Mouse (Mus musculus) kidney, postnatal 0 days (tissue): ENCODE measurements around the gene Rabggtb. TPM values are rescaled to one million over a fixed set of nuclear protein-coding genes. Genes with fewer than 3 reads are reported as not detected.

ENCODE experiments used
- ATAC-seq: fragments of 200-750 bp; cut with Nextera tagmentation; replicated peaks from 2 replicates; pipeline ENCODE4 v1.8.0; 2017; ENCODE audit warnings: low read depth, moderate number of reproducible peaks, moderate TSS enrichment, moderate library complexity; ENCODE audit not compliant: low FRiP score
- DNase-seq: peaks from one replicate; pipeline ENCODE4 v3.0.0-alpha.2; 2016; ENCODE audit warnings: low spot score
- H3K27ac ChIP-seq: fragments of 300-500 bp; sonication (generic); 2 replicates; pipeline ENCODE4 v1.5.1; 2014; ENCODE audit warnings: mild to moderate bottlenecking
- H3K27me3 ChIP-seq: fragments of 300-500 bp; sonication (generic); 2 replicates; pipeline ENCODE4 v1.6.1; 2014; ENCODE audit warnings: low read length, mixed read lengths; ENCODE audit not compliant: insufficient read depth
- H3K36me3 ChIP-seq: fragments of 300-500 bp; sonication (generic); 2 replicates; pipeline ENCODE4 v1.6.1; 2014; ENCODE audit warnings: low read length, mixed read lengths; ENCODE audit not compliant: insufficient read depth
- H3K4me1 ChIP-seq: fragments of 300-500 bp; sonication (generic); replicated peaks from 2 replicates; pipeline ENCODE4 v1.6.1; 2014; ENCODE audit warnings: antibody characterized with exemption, low read length, mixed read lengths; ENCODE audit not compliant: insufficient read depth
- H3K4me2 ChIP-seq: fragments of 300-500 bp; sonication (generic); 2 replicates; pipeline ENCODE4 v1.6.1; 2014; ENCODE audit warnings: mild to moderate bottlenecking, low read length, moderate library complexity, mixed read lengths
- H3K4me3 ChIP-seq: fragments of 300-500 bp; sonication (generic); replicated peaks from 2 replicates; pipeline ENCODE4 v1.5.1; 2014; ENCODE audit warnings: low read depth, low read length
- H3K9ac ChIP-seq: fragments of 300-500 bp; sonication (generic); 2 replicates; pipeline ENCODE4 v1.6.1; 2014; ENCODE audit warnings: low read depth, low read length
- H3K9me3 ChIP-seq: fragments of 300-500 bp; sonication (generic); replicated peaks from 2 replicates; pipeline ENCODE4 v1.6.1; 2016; ENCODE audit warnings: low read length, inconsistent platforms, mixed read lengths
- CTCF ChIP-seq: IDR thresholded peaks from 2 replicates; pipeline ENCODE4 v1.5.1; 2016; ENCODE audit warnings: antibody characterized with exemption, low read depth, mild to moderate bottlenecking, moderate library complexity
- WGBS: fragments of 180-500 bp; shearing (Covaris S2); extraction: QIAGEN DNeasy Blood & Tissue Kit; methylation state at CpG from one replicate; pipeline ENCODE4 v1.1.7; 2014; 5-methylcytosine and 5-hydroxymethylcytosine counted together
- polyA plus RNA-seq: library from polyadenylated mRNA; unstranded; fragments of >200 nt; fragmentation: Nextera tagmentation; extraction: Ambion mirVana; gene quantifications from 2 replicates; pipeline ENCODE4 v1.2.1, GENCODE M21; 2015

Rabggtb gene
- polyA plus RNA-seq, 1 experiment from 2014 or later: 55.0 TPM

DNA sequence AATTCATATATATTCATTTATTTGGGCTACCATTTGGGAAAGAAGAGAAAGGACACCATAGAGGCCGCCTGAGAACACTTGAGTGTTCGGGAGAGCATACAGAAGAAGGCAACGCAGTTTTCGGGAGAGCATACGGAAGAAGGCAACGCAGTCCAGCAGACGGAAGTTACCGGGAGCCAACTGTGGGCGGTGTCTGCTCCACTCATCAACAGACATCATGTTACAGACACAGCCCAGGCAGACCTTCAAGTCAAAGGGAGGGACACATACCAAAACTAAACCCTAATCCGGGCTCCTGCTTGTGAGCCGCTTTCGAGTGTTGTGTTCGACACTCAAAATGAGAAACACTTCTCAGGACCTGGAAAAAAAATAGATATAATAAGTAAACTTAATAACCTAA lies 28.8 kb upstream of the Rabggtb start:
- Histone ChIP-seq H3K9me3 (no peaks in the 10 kb centered on the region), H3K27ac (no peak overlapping the region), H3K4me2 (no peak overlapping the region), H3K36me3 (peaks cover 16% of the 10 kb centered on the region), H3K4me3 (no peak overlapping the region), H3K4me1 (no peaks in the 10 kb centered on the region; the same call in 1 of the 2 replicates), H3K9ac (no peak overlapping the region), H3K27me3 (no peaks in the 10 kb centered on the region)
- no peak for TF ChIP-seq CTCF
- 92% methylated on average over 13 of the region's 13 CpGs for WGBS
- no peak for ATAC-seq
- no peak for DNase-seq

- peaks cover 23% of the 10 kb centered on the region for H3K36me3 ChIP-seq
- no peaks in the 10 kb centered on the region; the same call in 1 of the 2 replicates for H3K4me1 ChIP-seq
- no peak for TF ChIP-seq CTCF
- ATAC-seq (no peak), DNase-seq (no peak)
- 93% methylated on average over 9 of the region's 9 CpGs for WGBS
- no peaks in the 10 kb centered on the region for H3K9me3 ChIP-seq
- no peak overlapping the region for H3K4me2 ChIP-seq
- no peak overlapping the region for H3K27ac ChIP-seq
- H3K4me3 ChIP-seq: no peak overlapping the region
- H3K27me3 ChIP-seq: no peaks in the 10 kb centered on the region
- H3K9ac ChIP-seq: no peak overlapping the region
Observed at GRCm38 (mm10) chr3:153940486-153940885, 27.7 kb upstream of the Rabggtb start.

- no peak overlapping the region for H3K4me3 ChIP-seq
- 94% methylated on average over 8 of the region's 8 CpGs for WGBS
- H3K4me2 ChIP-seq: no peak overlapping the region
- H3K9me3 ChIP-seq: no peaks in the 10 kb centered on the region
- H3K4me1 ChIP-seq: no peaks in the 10 kb centered on the region; the same call in 1 of the 2 replicates
- H3K36me3 ChIP-seq: peaks cover 23% of the 10 kb centered on the region
- H3K27me3 ChIP-seq: no peaks in the 10 kb centered on the region
- no peak for DNase-seq
- no peak for TF ChIP-seq CTCF
- no peak for ATAC-seq
- H3K27ac ChIP-seq: no peak overlapping the region
- no peak overlapping the region for H3K9ac ChIP-seq
Observed at GRCm38 (mm10) chr3:153940021-153940420, 27.2 kb upstream of the Rabggtb start.

DNA sequence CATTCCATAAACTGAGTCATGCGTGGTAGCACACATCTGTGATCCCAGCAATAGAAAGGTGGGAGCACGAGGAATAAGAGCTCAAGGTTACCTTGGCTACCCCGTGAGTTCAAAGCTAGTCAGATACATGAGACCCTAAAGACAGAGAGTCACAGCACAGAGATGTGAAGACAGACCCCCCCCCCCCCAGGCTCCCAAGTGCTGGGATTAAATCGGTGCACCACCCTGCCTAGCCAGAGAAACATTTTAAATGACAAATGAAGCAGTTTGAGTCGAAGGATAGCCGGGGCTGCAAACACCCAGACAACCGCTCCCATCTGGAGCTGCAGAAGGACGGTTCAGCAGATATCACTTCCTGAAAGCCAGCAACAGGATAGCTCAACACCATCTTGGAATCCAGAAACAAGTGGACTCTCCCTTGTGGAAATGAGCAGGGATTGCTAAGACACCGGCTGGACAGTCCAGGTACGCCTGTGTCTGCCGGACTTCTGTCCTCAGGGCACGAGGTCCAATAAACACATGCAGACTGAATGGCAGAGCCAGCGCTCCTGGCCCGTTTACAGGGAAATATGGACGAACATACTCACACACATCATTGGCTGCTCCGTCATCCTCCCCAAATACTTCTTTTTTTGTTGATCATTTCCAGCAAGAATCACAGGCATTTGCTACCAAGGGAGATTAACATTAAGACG lies 24.5 kb upstream of the Rabggtb start:
- Histone ChIP-seq H3K9ac (no peak overlapping the region), H3K27ac (peak overlapping the region; percentile 54; the same call in 1 of the 2 replicates), H3K4me1 (no peaks in the 10 kb centered on the region), H3K27me3 (no peaks in the 10 kb centered on the region), H3K4me3 (no peak overlapping the region), H3K9me3 (no peaks in the 10 kb centered on the region), H3K4me2 (no peak overlapping the region), H3K36me3 (peaks cover 43% of the 10 kb centered on the region)
- 82% methylated on average over 17 of the region's 17 CpGs for WGBS
- no peak for DNase-seq
- no peak for TF ChIP-seq CTCF
- ATAC-seq: peak; percentile 61

- Histone ChIP-seq H3K36me3 (peaks cover 50% of the 10 kb centered on the region), H3K9me3 (no peaks in the 10 kb centered on the region), H3K9ac (no peak overlapping the region), H3K4me3 (no peak overlapping the region), H3K27ac (peak overlapping the region; percentile 65; the same call in 1 of the 2 replicates), H3K4me2 (no peak overlapping the region), H3K4me1 (no peaks in the 10 kb centered on the region), H3K27me3 (no peaks in the 10 kb centered on the region)
- TF ChIP-seq CTCF: no peak
- 66% methylated on average over 9 of the region's 9 CpGs for WGBS
- DNase-seq: no peak
- ATAC-seq: peak; percentile 54
Observed at GRCm38 (mm10) chr3:153935878-153936277, 23.1 kb upstream of the Rabggtb start.

GRCm38 (mm10) chr3:153932461-153932860 lies 19.7 kb upstream of the Rabggtb start:
- no peak for DNase-seq
- Histone ChIP-seq H3K27me3 (no peaks in the 10 kb centered on the region), H3K4me3 (no peak overlapping the region), H3K4me1 (no peaks in the 10 kb centered on the region), H3K27ac (no peak overlapping the region), H3K9ac (no peak overlapping the region), H3K36me3 (peaks cover 49% of the 10 kb centered on the region), H3K4me2 (no peak overlapping the region), H3K9me3 (no peaks in the 10 kb centered on the region)
- no peak for TF ChIP-seq CTCF
- no peak for ATAC-seq
- WGBS: 97% methylated on average over 5 of the region's 5 CpGs
